Mouse (Mus musculus): ENCODE measurements around the gene Vma21-ps.
"Not testable (repeated sequence)": the region's sequence is repeated elsewhere in the genome, so short reads cannot be mapped to it uniquely, and the experiment has no call there.

Vma21-ps gene

DNA sequence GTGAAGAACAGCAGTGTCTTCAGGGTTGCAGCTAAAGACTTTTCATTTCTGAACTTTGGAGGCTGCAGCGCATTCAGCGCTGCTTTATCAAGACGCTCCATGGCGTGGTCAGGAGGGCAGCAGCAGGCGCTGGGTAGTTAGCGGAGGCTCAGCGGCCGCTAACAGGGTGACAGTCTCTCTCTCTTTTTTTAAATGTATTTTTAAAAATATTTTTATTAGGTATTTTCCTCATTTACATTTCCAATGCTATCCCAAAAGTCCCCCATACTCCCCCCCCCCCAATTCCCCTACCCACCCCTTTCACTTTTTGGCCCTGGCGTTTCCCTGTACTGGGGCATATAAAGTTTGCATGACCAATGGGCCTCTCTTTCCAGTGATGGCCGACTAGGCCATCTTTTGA is at the start of gene Vma21-ps:
Vma21-ps (minus strand) TSS at position 101 of the 400 bp plus-strand sequence.
- DNase-seq (ENCODE audit: extremely low spot score, low spot score): not testable (repeated sequence)

DNA sequence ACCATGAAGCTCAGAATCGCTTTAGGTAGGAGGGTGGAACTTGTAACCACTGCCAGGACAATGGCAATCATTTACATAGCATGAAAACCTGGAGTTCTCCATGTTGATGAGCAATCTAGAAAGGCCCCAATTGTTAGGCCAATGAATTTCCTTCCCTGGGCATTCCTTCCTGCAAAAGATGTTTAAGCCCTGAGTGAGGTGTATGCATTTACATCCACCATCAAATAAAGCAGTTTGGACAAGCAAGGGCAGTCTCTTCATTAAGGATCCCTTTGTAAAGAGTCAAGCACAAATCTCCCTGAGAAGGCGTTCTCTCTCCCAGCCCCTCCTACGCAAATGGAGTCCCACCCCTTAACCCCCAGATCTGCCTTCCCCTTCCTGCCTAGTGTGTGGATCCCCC is 46.0 kb upstream of the Vma21-ps start:
- DNase-seq (ENCODE audit: extremely low spot score, low spot score): no peak

- no peak for DNase-seq (ENCODE audit: extremely low spot score, low spot score)
Measured at GRCm38 (mm10) chr4:52530636-52531035, 33.6 kb upstream of the Vma21-ps start.

DNA sequence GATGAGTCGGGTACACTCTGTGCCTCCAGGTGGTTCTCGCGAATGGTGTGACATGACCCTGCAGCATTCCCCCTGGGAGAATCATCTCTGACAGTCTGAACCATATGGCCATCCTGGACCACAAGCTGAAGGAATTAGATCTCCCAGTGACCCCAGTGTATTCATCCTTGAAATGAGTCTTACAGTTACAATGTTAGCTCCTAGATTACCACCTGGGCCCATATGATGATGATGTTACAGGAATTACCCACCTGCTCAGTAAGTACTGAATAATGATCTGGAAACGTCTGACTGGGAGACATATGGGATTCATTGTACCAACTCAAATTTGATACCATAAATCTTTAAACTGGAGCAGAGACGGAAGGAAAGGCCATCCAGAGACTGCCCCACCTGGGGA is 29.4 kb upstream of the Vma21-ps start:
- DNase-seq (ENCODE audit: extremely low spot score, low spot score): no peak

DNA sequence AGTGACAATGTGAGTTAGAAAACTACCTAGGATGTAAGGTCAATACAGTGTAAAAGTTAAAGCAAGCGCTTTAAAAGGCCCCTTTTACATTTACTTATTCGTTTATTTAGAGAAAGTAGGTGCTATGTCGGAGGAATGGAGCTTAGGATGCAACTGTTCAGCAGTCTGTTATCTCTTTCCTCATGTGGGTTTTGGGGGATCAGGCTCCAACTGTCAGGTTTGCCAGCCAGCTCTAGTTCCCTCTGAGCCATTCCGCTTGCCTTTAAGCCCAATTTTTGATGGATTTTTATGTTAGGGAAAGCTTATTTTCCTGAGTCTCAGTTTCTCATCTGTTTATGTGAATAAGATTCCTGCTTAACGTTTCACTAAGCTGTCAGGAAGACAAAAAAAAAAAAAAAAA is 22.3 kb upstream of the Vma21-ps start:
- no peak for DNase-seq (ENCODE audit: extremely low spot score, low spot score)

DNA sequence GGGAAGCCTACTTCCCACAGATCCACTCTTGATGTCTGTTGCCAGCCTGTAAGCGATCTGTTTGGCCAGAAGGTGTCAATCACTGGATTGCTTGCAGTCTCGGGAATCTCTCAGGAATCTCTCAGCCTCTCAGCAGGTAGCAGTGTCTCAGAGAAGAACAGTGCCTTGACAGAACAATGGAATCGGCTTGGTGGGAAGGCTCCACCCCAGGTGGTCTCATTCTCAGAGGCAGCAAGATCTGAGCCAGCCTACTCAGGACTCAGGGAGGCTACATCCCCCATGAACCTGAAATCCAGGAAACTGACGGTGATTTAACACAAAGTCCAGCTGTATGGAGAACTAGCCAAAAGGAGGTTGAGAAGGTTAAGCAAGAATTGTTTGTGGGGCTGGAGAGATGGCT is 20.5 kb upstream of the Vma21-ps start:
- no peak for DNase-seq (ENCODE audit: extremely low spot score, low spot score)

GRCm38 (mm10) chr4:52487486-52487885 is 9.6 kb downstream of the Vma21-ps start:
- DNase-seq (ENCODE audit: extremely low spot score, low spot score): no peak

GRCm38 (mm10) chr4:52473431-52473830 is 23.6 kb downstream of the Vma21-ps start:
- DNase-seq (ENCODE audit: extremely low spot score, low spot score): no peak

DNA sequence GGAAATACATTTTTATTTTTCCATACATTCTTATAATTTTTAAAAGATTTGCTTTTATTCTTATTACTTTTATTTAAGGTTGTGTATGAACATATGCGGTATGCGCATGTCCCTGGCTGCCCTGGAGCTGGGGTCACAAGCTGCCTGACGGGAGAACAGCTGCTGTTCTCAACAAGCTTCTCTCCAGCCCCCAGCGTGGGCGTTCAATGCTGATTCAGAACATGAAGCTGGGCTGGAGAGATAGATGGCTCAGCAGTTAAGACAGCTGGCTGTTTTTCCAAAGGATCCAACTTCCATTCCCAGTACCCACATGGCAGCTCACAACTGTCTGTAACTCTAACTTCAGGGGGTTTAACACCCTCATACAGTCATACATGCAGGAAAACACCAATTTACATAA is 35.7 kb downstream of the Vma21-ps start:
- DNase-seq (ENCODE audit: extremely low spot score, low spot score): no peak

DNA sequence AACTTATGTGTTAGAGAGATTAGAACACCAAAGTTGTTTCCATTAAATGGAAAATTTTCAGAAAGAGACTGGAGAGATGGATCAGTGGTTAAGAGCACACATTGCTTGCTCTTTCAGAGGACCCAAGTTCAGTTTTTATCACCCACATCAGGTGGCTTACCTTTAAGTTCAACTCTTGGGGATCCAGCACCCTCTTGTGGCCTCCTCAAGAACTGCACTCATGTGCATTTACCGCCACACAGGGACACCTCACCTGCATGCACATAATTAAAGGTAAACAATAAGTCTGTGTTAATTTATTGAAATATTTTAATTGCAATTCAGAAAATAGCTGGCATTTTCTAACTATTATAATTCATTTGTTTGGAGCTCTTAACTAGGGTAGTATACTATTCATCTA is 37.3 kb downstream of the Vma21-ps start:
- DNase-seq (ENCODE audit: extremely low spot score, low spot score): no peak
